Mouse (Mus musculus) embryonic facial prominence, embryonic 10.5 days (tissue): Measurements from ENCODE around the gene Hcrt. TPM values are rescaled to one million over a fixed set of nuclear protein-coding genes. Genes with fewer than 3 reads are reported as not detected.
A peak's percentile ranks its signal among the peaks of the same experiment; 100 is the strongest.

ENCODE experiments used
- DNase-seq: peaks from one replicate; pipeline ENCODE4 v3.0.0-alpha.2; 2017; ENCODE audit warnings: low spot score
- H3K27ac ChIP-seq: fragments of 300-500 bp; sonication (generic); replicated peaks from 2 replicates; pipeline ENCODE4 v1.5.1; 2016; ENCODE audit warnings: mild to moderate bottlenecking
- H3K27me3 ChIP-seq: fragments of 300-500 bp; sonication (generic); replicated peaks from 2 replicates; pipeline ENCODE4 v1.6.1; 2016; ENCODE audit warnings: low read depth, mild to moderate bottlenecking; ENCODE audit not compliant: poor library complexity, severe bottlenecking
- H3K36me3 ChIP-seq: fragments of 300-500 bp; sonication (generic); replicated peaks from 2 replicates; pipeline ENCODE4 v1.6.1; 2016; ENCODE audit warnings: mild to moderate bottlenecking, moderate library complexity
- H3K4me1 ChIP-seq: fragments of 300-500 bp; sonication (generic); 2 replicates; pipeline ENCODE4 v1.6.1; 2016
- H3K4me3 ChIP-seq: fragments of 300-500 bp; sonication (generic); 2 replicates; pipeline ENCODE4 v1.5.1; 2016; ENCODE audit warnings: mild to moderate bottlenecking, moderate library complexity
- H3K9me3 ChIP-seq: fragments of 300-500 bp; sonication (generic); 2 replicates; pipeline ENCODE4 v1.6.1; 2016; ENCODE audit warnings: mild to moderate bottlenecking
- WGBS: fragments of 180-500 bp; shearing (Covaris S2); methylation state at CpG from one replicate; pipeline ENCODE4 v1.1.7; 2016; 5-methylcytosine and 5-hydroxymethylcytosine counted together
- polyA plus RNA-seq: library from polyadenylated mRNA; unstranded; fragments of >200 nt; fragmentation: Nextera tagmentation; extraction: Ambion mirVana; gene quantifications from 2 replicates; pipeline ENCODE4 v1.2.1, GENCODE M21; 2016

Hcrt gene
- polyA plus RNA-seq, 1 experiment from 2014 or later = not detected

DNA sequence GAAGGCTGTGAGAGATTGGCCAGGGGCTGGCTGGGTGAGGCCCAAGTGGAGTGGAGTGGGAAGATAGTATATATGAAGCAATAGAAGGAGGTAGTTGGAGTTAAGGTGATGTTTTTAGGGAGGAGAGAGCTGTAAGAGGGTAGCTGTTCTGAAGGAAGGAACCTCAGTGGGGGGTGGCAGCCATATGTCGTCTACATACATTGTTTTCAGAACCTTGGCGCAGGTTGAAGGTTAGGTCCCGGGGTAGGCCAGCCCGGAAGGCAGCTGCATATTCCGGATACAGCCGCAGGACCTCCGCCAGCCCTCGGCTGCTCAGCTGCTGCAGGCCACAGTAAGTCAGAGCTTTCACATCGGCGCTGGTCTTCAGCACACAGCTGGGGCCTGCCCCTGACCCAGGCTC, 16.2 kb downstream of the Hcrt start:
- Histone ChIP-seq H3K36me3 (no peaks in the 10 kb centered on the region), H3K4me1 (peaks cover 6% of the 10 kb centered on the region), H3K27me3 (peaks cover 30% of the 10 kb centered on the region), H3K9me3 (no peaks in the 10 kb centered on the region), H3K4me3 (no peak overlapping the region), H3K27ac (no peak overlapping the region)
- 82% methylated on average over 10 of the region's 10 CpGs for WGBS
- no peak for DNase-seq

DNA sequence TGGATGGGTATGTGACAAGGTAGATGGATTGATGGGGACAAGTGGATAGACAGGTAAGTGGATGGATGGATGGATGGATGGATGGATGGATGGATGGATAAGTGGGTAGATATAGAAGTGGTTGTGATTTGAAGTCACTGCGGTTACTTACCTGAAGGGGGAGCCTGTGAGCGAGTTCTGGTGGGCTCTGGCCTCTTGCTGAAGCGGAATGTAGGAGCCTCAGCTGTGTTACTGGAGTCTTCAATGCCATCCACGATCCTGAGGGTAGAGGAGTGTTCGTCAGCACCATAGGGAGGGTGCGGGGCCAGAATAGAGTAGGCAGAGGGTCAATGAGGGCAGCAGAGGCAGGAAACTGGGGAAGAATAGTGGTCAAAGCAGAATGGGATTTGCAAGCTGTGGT, 17.6 kb downstream of the Hcrt start:
- peak; percentile 60 for DNase-seq
- peaks cover 23% of the 10 kb centered on the region for H3K27me3 ChIP-seq
- no peaks in the 10 kb centered on the region for H3K36me3 ChIP-seq
- no peak overlapping the region for H3K4me3 ChIP-seq
- WGBS = 15% methylated on average over 6 of the region's 6 CpGs
- H3K27ac ChIP-seq = no peak overlapping the region
- H3K9me3 ChIP-seq = no peaks in the 10 kb centered on the region
- H3K4me1 ChIP-seq = peaks cover 6% of the 10 kb centered on the region

DNA sequence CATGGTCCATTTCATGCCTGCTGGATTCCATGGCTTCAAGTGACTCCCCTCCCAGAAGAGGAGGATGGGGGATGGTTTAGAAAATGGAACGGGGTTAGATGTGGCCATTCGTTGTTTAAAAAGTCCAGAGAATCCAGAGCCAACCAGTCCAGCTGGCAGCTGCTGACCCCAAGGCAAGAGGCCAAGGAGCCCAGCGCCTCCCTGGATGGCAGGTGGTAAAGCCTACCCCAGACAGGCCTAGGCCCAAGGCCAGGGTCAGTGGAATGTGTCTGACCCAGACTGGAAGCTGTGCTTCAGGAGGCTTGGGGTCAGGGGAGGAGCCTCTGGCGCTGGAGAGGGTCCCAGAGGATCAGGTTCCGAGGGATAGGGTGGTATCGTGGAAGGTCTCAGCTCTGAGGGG, 21.4 kb downstream of the Hcrt start:
- DNase-seq = no peak
- Histone ChIP-seq H3K27me3 (no peaks in the 10 kb centered on the region), H3K27ac (no peak overlapping the region), H3K36me3 (no peaks in the 10 kb centered on the region), H3K4me1 (peaks cover 21% of the 10 kb centered on the region), H3K4me3 (no peak overlapping the region), H3K9me3 (no peaks in the 10 kb centered on the region)
- 80% methylated on average over 6 of the region's 6 CpGs for WGBS

DNA sequence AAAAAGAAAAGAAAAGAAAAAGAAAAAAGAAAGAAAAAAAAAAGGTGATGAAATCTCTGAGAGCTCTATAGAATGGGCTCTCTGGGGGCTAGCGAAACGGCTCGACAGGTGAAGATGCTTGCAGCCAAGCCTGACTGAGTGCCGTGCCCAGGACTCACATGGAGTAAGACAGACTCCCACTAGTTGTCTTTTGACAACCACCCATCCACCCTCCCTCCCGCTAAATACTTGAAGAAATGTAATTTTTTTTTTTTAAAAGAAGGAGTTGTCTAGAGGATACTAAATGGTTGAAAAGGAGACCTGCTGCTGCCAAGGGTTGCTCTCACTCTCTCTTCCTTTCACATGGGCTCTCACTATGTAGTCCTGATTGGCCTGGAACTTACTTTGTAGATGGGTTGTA, 24.0 kb downstream of the Hcrt start:
- WGBS = 26% methylated on average over 5 of the region's 5 CpGs
- no peak for DNase-seq
- H3K27ac ChIP-seq = peak overlapping the region; percentile 91
- H3K27me3 ChIP-seq = no peaks in the 10 kb centered on the region
- no peaks in the 10 kb centered on the region for H3K9me3 ChIP-seq
- 0 out of 2 replicates have a peak, but pooled peaks cover 5% of the 10 kb centered on the region for H3K36me3 ChIP-seq
- peak overlapping the region; percentile 97 for H3K4me3 ChIP-seq
- H3K4me1 ChIP-seq = peaks cover 22% of the 10 kb centered on the region

DNA sequence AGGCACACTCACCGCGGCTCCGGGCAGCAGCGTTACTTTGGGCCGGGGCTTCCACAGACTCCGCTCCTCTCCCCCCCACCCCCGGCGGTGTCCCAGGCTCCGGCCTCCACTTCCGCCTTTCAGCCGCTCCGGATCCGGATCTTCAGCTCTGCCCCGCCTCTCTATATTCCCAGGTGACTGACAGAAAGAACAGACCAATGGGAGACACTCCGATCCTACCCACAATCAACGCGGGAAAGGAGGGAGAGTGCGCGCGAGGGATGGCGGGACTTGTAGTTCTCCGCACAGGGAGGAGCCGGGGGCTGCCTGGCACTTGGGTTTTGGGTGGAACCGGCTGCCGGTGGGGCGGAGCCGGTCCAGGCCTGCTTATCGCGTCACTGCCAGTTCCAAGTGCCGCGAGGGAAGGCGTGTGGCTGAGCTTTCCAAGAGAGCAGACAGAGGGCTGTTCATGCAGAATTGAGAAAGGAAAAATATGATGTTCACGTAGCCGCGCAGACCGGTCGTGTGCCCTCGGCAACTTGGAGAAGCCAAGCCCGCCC, 24.6 kb downstream of the Hcrt start, which contains the start of gene Rab5c:
Gene Rab5c (minus strand): TSS at position 150 of the 539 bp plus-strand sequence.
- DNase-seq = peak; percentile 99
- peak within 1 kb of the TSS; percentile 91 for H3K27ac ChIP-seq
- peaks cover 22% of the 10 kb centered on the region for H3K4me1 ChIP-seq

DNA sequence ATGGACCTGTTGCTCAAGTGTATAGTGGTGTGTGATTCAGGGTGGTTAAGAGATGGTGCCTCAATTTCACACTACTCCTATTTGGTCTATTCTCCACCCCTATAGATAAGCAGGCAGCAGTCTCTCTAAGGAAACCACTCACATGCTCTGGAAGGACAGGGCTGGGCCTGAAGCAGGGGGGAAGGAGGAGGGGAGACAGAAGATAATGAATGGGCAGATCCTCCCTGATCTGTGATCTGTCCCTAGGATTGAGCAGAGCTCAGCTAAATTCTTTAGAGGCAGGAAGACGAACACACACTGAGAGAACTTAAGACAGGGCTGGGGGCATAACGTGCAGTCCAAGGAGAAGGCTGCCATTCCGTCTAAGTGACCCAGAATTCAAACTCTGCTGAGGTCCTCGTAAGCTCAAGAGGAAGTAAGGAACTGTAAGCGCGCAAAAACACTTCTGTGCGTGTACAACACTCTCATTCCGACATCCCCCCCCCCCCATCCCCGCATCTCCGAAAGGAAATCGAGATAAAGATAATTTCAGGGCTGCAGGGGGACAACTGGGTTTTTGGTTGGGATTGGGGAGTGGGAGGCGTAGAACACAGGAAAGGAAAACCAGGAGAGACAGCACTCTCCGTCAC, 25.5 kb downstream of the Hcrt start:
- peak overlapping the region; percentile 97 for H3K4me3 ChIP-seq
- H3K27ac ChIP-seq = peak overlapping the region; percentile 91
- 2% methylated on average over 13 of the region's 13 CpGs for WGBS
- no peak for DNase-seq
- peaks cover 17% of the 10 kb centered on the region for H3K36me3 ChIP-seq
- no peaks in the 10 kb centered on the region for H3K27me3 ChIP-seq
- no peaks in the 10 kb centered on the region for H3K9me3 ChIP-seq
- peaks cover 22% of the 10 kb centered on the region for H3K4me1 ChIP-seq

More for the DNA sequence above, 24.6 kb downstream of the Hcrt start, which contains the start of gene Rab5c:
- H3K9me3 ChIP-seq = no peaks in the 10 kb centered on the region
- H3K36me3 ChIP-seq = peaks cover 8% of the 10 kb centered on the region
- no peaks in the 10 kb centered on the region for H3K27me3 ChIP-seq
- peak within 1 kb of the TSS; percentile 97 for H3K4me3 ChIP-seq
- under 1% methylated on average over 39 of the region's 39 CpGs for WGBS

DNA sequence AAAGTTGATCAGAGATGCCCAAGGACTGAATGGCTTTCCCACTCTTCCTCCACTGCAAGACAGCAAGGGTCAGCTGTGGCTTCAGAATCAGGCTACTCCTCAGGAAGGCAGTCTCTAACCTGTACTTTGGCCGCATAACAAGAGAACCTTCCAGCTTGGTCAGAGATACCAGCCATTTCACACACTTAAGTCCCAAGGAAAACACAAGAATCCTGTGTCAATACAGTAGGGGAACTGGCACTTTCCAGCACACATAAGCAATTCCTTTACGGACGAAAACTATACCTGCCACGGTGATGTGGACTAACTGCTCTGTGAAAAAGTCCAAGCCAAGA, 26.0 kb downstream of the Hcrt start:
- H3K4me3 ChIP-seq = peak overlapping the region; percentile 97
- peaks cover 22% of the 10 kb centered on the region for H3K4me1 ChIP-seq
- H3K27me3 ChIP-seq = no peaks in the 10 kb centered on the region
- no peaks in the 10 kb centered on the region for H3K9me3 ChIP-seq
- H3K36me3 ChIP-seq = peaks cover 22% of the 10 kb centered on the region
- WGBS = 86% methylated on average over 4 of the region's 4 CpGs
- H3K27ac ChIP-seq = no peak overlapping the region
- no peak for DNase-seq

DNA sequence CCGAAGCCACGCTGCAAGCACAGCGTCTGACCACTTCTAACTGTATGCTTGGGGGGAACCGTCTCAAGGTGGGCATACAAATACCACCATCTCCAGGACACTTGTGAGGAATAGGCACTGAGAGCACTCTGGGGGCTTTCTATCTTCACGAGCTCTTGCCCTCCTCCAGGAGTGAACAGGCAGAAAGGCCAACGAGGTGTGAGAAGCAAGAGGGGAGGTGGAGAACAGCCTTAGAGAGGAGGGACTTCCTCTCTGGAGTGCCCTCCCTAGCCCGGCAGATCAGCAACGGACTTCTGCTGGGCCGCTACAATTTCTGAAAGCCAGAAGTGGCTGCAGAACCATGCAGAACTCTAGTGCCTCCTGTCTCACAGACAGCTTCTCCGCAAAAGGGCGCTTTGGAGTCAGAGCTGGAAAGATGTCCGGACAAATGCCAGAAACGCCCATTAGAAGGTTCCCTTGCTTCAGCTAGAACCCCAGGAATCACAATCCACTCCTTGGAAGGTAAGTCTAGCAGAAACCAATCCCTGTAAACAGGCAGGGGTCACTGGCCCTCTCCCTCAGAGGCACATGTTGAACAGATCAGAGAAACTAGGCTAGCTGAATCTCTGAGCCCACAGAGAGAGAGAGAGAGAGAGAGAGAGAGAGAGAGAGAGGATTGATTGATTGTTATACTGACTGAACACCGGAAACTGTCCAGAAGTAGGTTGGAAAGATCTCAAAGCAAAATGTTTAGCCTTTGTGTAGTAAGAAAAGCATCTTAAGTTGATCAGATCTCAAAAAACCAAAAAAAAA, 26.6 kb downstream of the Hcrt start:
- no peak for DNase-seq
- Histone ChIP-seq H3K27me3 (no peaks in the 10 kb centered on the region), H3K4me3 (no peak overlapping the region; the same call in none of the 2 replicates), H3K27ac (no peak overlapping the region), H3K4me1 (peaks cover 22% of the 10 kb centered on the region), H3K36me3 (peaks cover 25% of the 10 kb centered on the region), H3K9me3 (no peaks in the 10 kb centered on the region)
- 83% methylated on average over 14 of the region's 14 CpGs for WGBS

DNA sequence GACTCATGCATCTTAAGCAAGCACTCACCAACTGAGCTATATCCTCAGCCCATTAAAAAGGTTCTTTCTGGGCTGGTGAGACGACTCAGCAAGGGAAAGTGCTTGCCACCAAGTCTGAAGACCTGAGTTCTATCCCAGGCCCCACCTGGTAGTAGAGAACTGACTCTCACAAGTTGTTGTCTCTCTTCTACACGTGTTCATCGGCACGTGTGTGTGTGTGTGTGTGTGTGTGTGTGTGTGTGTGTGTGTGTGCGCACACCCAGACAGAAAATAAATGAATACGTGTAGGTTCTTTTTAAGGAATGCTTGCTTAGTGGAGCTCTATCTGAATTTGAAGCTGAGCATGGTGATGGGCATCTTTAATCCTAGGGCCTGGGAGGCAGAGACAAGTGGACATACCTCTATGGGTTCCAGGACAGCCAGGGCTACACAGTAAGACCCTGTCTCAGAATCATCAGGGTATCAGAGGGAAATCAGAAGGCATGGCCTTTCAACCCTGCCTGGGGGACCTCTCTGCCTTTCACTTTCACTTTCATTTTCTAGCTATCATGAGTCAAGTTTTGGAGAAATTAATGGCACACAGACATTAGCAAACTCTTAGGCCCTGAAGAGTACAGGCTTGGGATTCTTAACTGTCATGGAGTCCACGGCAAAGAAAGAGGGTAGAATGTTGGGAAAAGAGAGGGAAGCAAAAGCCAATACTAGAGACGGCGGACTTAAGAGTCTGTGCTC, 27.4 kb downstream of the Hcrt start:
- H3K4me1 ChIP-seq = peaks cover 22% of the 10 kb centered on the region
- DNase-seq = no peak
- no peaks in the 10 kb centered on the region for H3K9me3 ChIP-seq
- H3K27me3 ChIP-seq = no peaks in the 10 kb centered on the region
- no peak overlapping the region; the same call in 1 of the 2 replicates for H3K4me3 ChIP-seq
- 89% methylated on average over 9 of the region's 9 CpGs for WGBS
- H3K36me3 ChIP-seq = peaks cover 25% of the 10 kb centered on the region
- no peak overlapping the region for H3K27ac ChIP-seq

DNA sequence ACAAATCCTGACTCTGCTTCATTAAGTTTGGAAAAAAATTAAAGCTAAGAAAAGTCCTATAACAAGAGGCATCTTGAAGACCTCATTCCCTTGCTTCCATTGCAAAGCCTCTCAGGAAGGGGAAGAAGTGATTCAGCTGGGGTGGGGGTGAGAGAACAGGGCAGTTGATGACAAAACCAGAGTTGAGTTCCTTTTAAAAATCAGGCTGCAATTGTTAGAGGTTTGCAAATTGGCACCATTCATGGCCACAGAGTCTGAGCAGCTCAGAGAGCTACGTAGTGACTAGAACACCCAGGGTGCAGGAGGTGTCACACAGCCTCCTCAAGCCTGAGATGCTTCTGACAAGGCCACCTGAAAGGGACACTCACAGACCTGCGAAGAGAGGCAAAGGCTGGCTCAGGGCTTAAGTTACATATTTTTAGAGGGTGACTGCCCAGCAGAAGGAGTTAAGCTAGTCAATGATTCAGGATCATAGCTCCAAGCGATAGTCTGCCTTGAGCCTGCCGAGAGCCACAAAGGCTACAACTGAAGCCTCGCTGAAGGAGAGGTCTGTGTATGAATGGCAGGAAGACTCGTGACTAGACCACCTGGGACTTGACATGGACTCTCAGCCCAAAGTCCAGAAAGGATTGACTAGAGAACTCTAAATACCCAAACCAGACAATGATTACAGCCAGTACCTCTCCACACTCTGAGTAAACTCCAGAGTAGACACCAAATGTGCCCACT, 32.1 kb downstream of the Hcrt start:
- Histone ChIP-seq H3K4me3 (no peak overlapping the region), H3K27ac (no peak overlapping the region), H3K9me3 (no peaks in the 10 kb centered on the region), H3K27me3 (no peaks in the 10 kb centered on the region), H3K4me1 (peaks cover under 1% of the 10 kb centered on the region; the same call in 1 of the 2 replicates), H3K36me3 (peaks cover 55% of the 10 kb centered on the region)
- DNase-seq = no peak
- 94% methylated on average over 6 of the region's 6 CpGs for WGBS

DNA sequence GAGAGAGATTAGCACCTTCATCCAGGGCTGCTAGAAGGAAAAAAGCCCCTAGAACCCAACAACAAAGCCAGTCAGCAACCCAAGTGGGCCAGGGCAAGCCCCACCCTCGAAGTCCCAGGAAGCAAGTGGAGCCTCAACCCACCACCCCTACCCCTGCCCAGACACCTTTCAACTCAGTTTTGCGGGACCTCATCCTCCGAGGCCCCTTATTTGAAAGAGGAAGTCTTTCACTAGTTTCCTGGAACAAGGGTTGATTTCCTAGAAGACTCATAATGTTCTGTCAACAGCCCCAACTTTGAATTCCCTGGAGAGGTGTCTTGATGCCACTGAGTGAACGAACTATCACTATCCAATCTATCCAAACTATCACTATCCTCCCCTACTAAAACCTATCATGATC, 32.8 kb downstream of the Hcrt start:
- H3K4me1 ChIP-seq = peaks cover 5% of the 10 kb centered on the region
- H3K27me3 ChIP-seq = no peaks in the 10 kb centered on the region
- H3K4me3 ChIP-seq = no peak overlapping the region
- 90% methylated on average over 4 of the region's 4 CpGs for WGBS
- no peaks in the 10 kb centered on the region for H3K9me3 ChIP-seq
- no peak overlapping the region for H3K27ac ChIP-seq
- no peak for DNase-seq
- peaks cover 52% of the 10 kb centered on the region for H3K36me3 ChIP-seq

DNA sequence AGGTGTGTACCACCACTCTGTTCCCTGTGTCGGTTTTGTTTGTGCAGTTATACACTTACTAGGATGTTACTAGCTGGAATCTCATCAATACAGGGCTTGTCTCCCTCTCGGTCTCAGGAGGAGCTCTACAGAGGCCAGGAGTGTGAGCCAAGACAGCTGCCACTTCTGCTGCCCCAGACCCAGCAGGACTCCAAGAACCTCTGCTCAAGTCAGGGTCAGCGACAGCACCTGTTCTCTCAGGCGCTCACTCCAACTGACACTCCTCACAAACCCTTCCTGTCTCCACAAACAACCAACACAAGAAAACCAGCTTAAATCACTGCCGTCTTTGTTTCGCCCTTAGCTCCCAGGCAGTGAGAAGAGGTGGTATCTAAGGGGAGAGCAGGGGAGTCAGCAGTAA, 34.1 kb downstream of the Hcrt start:
- Histone ChIP-seq H3K4me3 (no peak overlapping the region), H3K9me3 (no peaks in the 10 kb centered on the region), H3K36me3 (peaks cover 49% of the 10 kb centered on the region), H3K27me3 (no peaks in the 10 kb centered on the region), H3K4me1 (peaks cover 15% of the 10 kb centered on the region), H3K27ac (no peak overlapping the region)
- WGBS = 87% methylated on average over 6 of the region's 6 CpGs
- DNase-seq = no peak
